ENCODE assay signal across 9 mouse cellular contexts in the genomic region with DNA sequence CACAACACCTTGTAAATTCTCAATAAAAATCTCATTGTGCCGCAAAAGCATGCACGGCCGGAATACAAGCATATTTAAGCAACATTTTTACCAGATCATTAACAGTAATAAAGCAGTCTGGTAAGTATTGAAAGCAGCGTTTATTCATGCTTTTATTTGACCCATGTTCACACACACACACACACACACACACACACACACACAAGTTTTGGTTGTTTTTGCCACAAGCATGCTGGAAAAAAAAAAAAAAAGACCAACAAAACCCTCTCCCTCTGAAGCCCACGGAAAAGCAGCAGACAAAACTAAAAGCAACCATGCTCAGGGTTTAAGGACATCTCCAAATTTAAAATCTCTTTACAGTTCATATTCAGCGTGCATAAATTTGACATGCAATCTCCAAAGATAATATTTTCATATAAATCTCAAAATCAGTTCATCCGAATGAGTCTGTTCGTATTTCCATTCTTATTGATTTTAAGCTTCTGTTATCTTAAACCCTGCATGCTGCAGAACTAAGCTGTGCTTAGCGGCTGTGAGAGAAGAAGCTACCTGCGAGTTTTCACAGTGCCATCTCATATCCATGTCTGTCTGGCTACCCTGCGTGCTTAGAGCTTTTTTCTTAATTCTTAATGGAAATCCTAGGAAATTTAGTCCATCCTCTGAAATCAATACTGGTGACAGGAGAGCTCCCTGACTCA.
DNase-seq lines count a peak whose midpoint lies in the region; ATAC-seq and TF ChIP-seq lines count a peak whose summit lies in the region.
"Had no signal": no experiment of that assay in that cellular context is flagged by ENCODE, and none has a peak within 500 bp of the region (broad histone marks: within the 10 kb centered on the region; RNA-seq: fewer than 3 reads in every experiment).

No protein-coding gene starts in this region.

- no peak overlapping the region for H3K9ac ChIP-seq in neural tube, embryonic 11.5 days (ENCODE audit: low read length)
- peak overlapping the region; percentile 55 for H3K9ac ChIP-seq in limb, embryonic 13.5 days
- H3K9ac ChIP-seq in stomach, postnatal 0 days (ENCODE audit: low read length) = no peak overlapping the region

- DNase-seq in gastrocnemius, adult 2 months = no peak
- no peak for DNase-seq in gastrocnemius, postnatal 36 days
- no peak for DNase-seq in neural tube, embryonic 11.5 days (ENCODE audit: low spot score)
- DNase-seq in neural tube, embryonic 10.5 days (ENCODE audit: extremely low spot score, low spot score) = no peak
- no peak for DNase-seq in stomach, postnatal 0 days (ENCODE audit: low spot score)
- no peak for DNase-seq in left cerebral cortex, adult 18-20 months (ENCODE audit: low spot score in 2 of 2)
- DNase-seq in T-cell, adult 2 months (ENCODE audit: low spot score) = no peak

- H3K27ac ChIP-seq in gastrocnemius, adult 2 months = no peak overlapping the region
- peak overlapping the region; percentile 68; the same call in 1 of the 2 replicates for H3K27ac ChIP-seq in neural tube, embryonic 11.5 days (ENCODE audit: low read depth, low read length)
- H3K27ac ChIP-seq in limb, embryonic 13.5 days = no peak overlapping the region
- H3K27ac ChIP-seq in stomach, postnatal 0 days (replicated peaks) = no peak overlapping the region

- no peaks in the 10 kb centered on the region for H3K9me3 ChIP-seq in neural tube, embryonic 11.5 days (ENCODE audit: control insufficient read depth, low read length)
- H3K9me3 ChIP-seq in limb, embryonic 13.5 days = no peaks in the 10 kb centered on the region
- no peaks in the 10 kb centered on the region for H3K9me3 ChIP-seq in stomach, postnatal 0 days (ENCODE audit: control insufficient read depth, low read length)

- peak overlapping the region; percentile 43 for H3K4me2 ChIP-seq in neural tube, embryonic 11.5 days (ENCODE audit: low read depth)
- H3K4me2 ChIP-seq in limb, embryonic 13.5 days (replicated peaks) = peak overlapping the region; percentile 68
- peak overlapping the region; percentile 30; the same call in 1 of the 2 replicates for H3K4me2 ChIP-seq in stomach, postnatal 0 days (replicated peaks; ENCODE audit: low read depth)

- peak; percentile 1; the same call in 1 of the 2 replicates for ATAC-seq in neural tube, embryonic 11.5 days (ENCODE audit: insufficient read depth, low FRiP score, low TSS enrichment)
- ATAC-seq in limb, embryonic 13.5 days (ENCODE audit: low FRiP score, low read depth) = no peak; the same call in 1 of the 2 replicates
- ATAC-seq in stomach, postnatal 0 days (ENCODE audit: low FRiP score, low TSS enrichment) = no peak
- ATAC-seq: activated CD4-positive, CD25-positive, alpha-beta regulatory T cell, adult 4 months had no signal

- intact Hi-C loops in gastrocnemius, adult 2 months (cut with DNase I) = no loop called here
- intact Hi-C loops in gastrocnemius, postnatal 36 days (cut with DNase I) = no loop called here

- peak overlapping the region; percentile 40 for H3K4me3 ChIP-seq in gastrocnemius, adult 2 months
- peak overlapping the region; percentile 18 for H3K4me3 ChIP-seq in neural tube, embryonic 11.5 days (ENCODE audit: low read depth, low read length)
- H3K4me3 ChIP-seq in limb, embryonic 13.5 days = peak overlapping the region; percentile 43
- H3K4me3 ChIP-seq in stomach, postnatal 0 days (ENCODE audit: low read depth, low read length) = peak overlapping the region; percentile 8; the same call in 1 of the 2 replicates

- H3K27me3 ChIP-seq in neural tube, embryonic 11.5 days (ENCODE audit: control insufficient read depth, insufficient read depth, low read length) = no peaks in the 10 kb centered on the region
- 0 out of 2 replicates have a peak, but pooled peaks cover 7% of the 10 kb centered on the region for H3K27me3 ChIP-seq in limb, embryonic 13.5 days
- H3K27me3 ChIP-seq in stomach, postnatal 0 days (ENCODE audit: control insufficient read depth, insufficient read depth, low read length) = no peaks in the 10 kb centered on the region

- H3K4me1 ChIP-seq in neural tube, embryonic 11.5 days (ENCODE audit: control insufficient read depth, insufficient read depth, low read length) = no peaks in the 10 kb centered on the region; the same call in 1 of the 2 replicates
- H3K4me1 ChIP-seq in limb, embryonic 13.5 days = no peaks in the 10 kb centered on the region
- H3K4me1 ChIP-seq in stomach, postnatal 0 days (replicated peaks; ENCODE audit: control insufficient read depth, insufficient read depth) = no peaks in the 10 kb centered on the region

- WGBS in neural tube, embryonic 11.5 days = 56% methylated on average over 11 of the region's 11 CpGs
- 45% methylated on average over 11 of the region's 11 CpGs for WGBS in limb, embryonic 13.5 days
- WGBS in stomach, postnatal 0 days = 62% methylated on average over 11 of the region's 11 CpGs

- TF ChIP-seq CTCF in gastrocnemius, adult 2 months (IDR thresholded peaks at IDR 0.05) = no peak
- TF ChIP-seq CTCF in stomach, postnatal 0 days (IDR thresholded peaks at IDR 0.05; ENCODE audit: low read depth) = no peak

- no peak for TF ChIP-seq EP300 in stomach, postnatal 0 days (optimal IDR thresholded peaks at IDR 0.05)

- H3K36me3 ChIP-seq in neural tube, embryonic 11.5 days (ENCODE audit: control insufficient read depth, insufficient read depth, low read length) = no peaks in the 10 kb centered on the region
- H3K36me3 ChIP-seq in limb, embryonic 13.5 days = no peaks in the 10 kb centered on the region
- no peaks in the 10 kb centered on the region for H3K36me3 ChIP-seq in stomach, postnatal 0 days (ENCODE audit: control insufficient read depth, insufficient read depth, low read length)
